Mouse (Mus musculus) cortical plate, adult 2 months (tissue): ENCODE measurements around the gene Gm21905.

ENCODE experiments used
- CTCF ChIP-seq: fragments of 200-500 bp; IDR thresholded peaks from 2 replicates; pipeline ENCODE4 v1.5.1; 2011; ENCODE audit warnings: mild to moderate bottlenecking, control low read depth, low read length; ENCODE audit not compliant: insufficient read depth; ENCODE audit errors: extremely low read depth
- POLR2A ChIP-seq: fragments of 200-500 bp; IDR thresholded peaks from 2 replicates; pipeline ENCODE4 v1.6.1; 2011; ENCODE audit warnings: mild to moderate bottlenecking, low read length, control low read depth; ENCODE audit not compliant: insufficient read depth; ENCODE audit errors: extremely low read depth

DNA sequence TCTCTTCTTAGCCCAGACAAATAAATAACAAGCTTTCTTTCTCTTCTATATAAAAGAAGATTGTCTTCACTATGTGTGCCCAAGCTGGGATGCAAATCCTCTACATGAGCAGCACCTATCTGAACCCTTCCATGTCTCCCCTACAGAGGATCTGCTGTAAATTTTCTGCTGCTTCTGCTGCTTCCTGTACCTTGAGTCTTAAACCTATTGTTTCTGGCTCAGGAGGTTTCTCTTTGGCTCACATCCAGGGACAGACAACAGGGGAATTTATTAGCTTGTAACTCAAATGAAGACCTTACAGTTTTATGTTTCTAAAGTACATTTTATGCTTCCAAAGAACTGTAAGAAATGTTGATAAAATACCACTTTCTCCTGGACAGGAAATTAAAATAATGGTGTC is 785 bp upstream of the Gm21905 start:
- TF ChIP-seq CTCF (no peak), POLR2A (no peak)
